Mouse (Mus musculus) CH12.LX (cell line): ENCODE measurements at regions not wholly inside any gene's neighbourhood (a gene's known extent, or its start where the extent isn't known, plus 50 kb on each side); places are given as distances from the start of the nearest gene placed in this dataset.

ENCODE experiments used
- DNase-seq: peaks from one replicate; pipeline ENCODE4 v3.0.0-alpha.2; 2013; ENCODE audit errors: extremely low read depth
- H3K27ac ChIP-seq: 2 replicates; pipeline ENCODE4 v1.5.1; 2012; ENCODE audit warnings: low read depth, mild to moderate bottlenecking, control low read depth, moderate library complexity; ENCODE audit not compliant: insufficient read depth
- H3K27me3 ChIP-seq: replicated peaks from 2 replicates; pipeline ENCODE3; 2012; ENCODE audit warnings: inconsistent platforms
- H3K36me3 ChIP-seq, 2 experiments: replicated peaks in 1 of 2; 2 replicates each; pipeline versions ENCODE3 to v1.6.1; 2012; ENCODE audit warnings: inconsistent platforms in 1 of 2, low read length in 1 of 2, mild to moderate bottlenecking in 1 of 2, mixed read lengths in 1 of 2, moderate library complexity in 1 of 2; ENCODE audit not compliant: control insufficient read depth in 1 of 2, insufficient read depth in 1 of 2
- H3K4me1 ChIP-seq, 2 experiments: 2 replicates each; pipeline ENCODE4 v1.6.1; 2012; ENCODE audit warnings: inconsistent platforms in 1 of 2, moderate library complexity in 1 of 2; ENCODE audit not compliant: insufficient read depth in 2 of 2, control insufficient read depth in 1 of 2
- H3K4me2 ChIP-seq: 2 replicates; pipeline ENCODE4 v1.6.1; 2012; ENCODE audit warnings: low read depth, mild to moderate bottlenecking, control low read depth; ENCODE audit not compliant: poor library complexity, insufficient read depth, severe bottlenecking
- H3K4me3 ChIP-seq, 3 experiments: fragments of 150-350 bp in 1 of 3; sonication (generic) in 1 of 3; replicated peaks in 1 of 3; 2 replicates each; pipeline versions ENCODE3 to v1.5.1; 2011 to 2012; ENCODE audit warnings: low read depth in 2 of 3, low read length in 2 of 3, mild to moderate bottlenecking in 2 of 3, moderate library complexity in 2 of 3, control low read depth in 1 of 3, improper control_type of control experiment in 1 of 3, inconsistent platforms in 1 of 3, mixed read lengths in 1 of 3; ENCODE audit not compliant: poor library complexity in 1 of 3
- H3K79me2 ChIP-seq: replicated peaks from 2 replicates; pipeline ENCODE4 v1.6.1; 2012; ENCODE audit warnings: mild to moderate bottlenecking, moderate library complexity; ENCODE audit not compliant: control insufficient read depth, poor library complexity, insufficient read depth, severe bottlenecking; ENCODE audit errors: extremely low read depth
- H3K9ac ChIP-seq: 2 replicates; pipeline ENCODE4 v1.6.1; 2012; ENCODE audit warnings: low read depth, mild to moderate bottlenecking, control low read depth, moderate library complexity; ENCODE audit not compliant: insufficient read depth
- H3K9me3 ChIP-seq: replicated peaks from 2 replicates; pipeline ENCODE3; 2012; ENCODE audit warnings: low read length, inconsistent platforms, mixed read lengths
- BHLHE40 ChIP-seq: IDR thresholded peaks from 2 replicates; pipeline ENCODE4 v1.6.1; 2011; ENCODE audit warnings: mild to moderate bottlenecking, low read depth, low read length, improper control_type of control experiment
- CHD1 ChIP-seq: IDR thresholded peaks from 2 replicates; pipeline ENCODE4 v1.6.1; 2012; ENCODE audit warnings: low read depth, low read length, improper control_type of control experiment, inconsistent platforms
- ETS1 ChIP-seq: conservative IDR thresholded peaks from 2 replicates; pipeline ENCODE4 v1.6.1; 2012; ENCODE audit warnings: low read depth, mild to moderate bottlenecking, inconsistent platforms, low read length, improper control_type of control experiment, moderate library complexity
- JUND ChIP-seq: conservative IDR thresholded peaks from 2 replicates; pipeline ENCODE4 v1.6.1; 2011; ENCODE audit warnings: low read depth, low read length, improper control_type of control experiment
- KAT2A ChIP-seq: IDR thresholded peaks from 2 replicates; pipeline ENCODE4 v1.6.1; 2012; ENCODE audit warnings: low read length, improper control_type of control experiment, inconsistent platforms; ENCODE audit not compliant: insufficient replicate concordance
- MEF2A ChIP-seq: IDR thresholded peaks from 2 replicates; pipeline ENCODE4 v1.6.1; 2014; ENCODE audit warnings: low read depth, mild to moderate bottlenecking, inconsistent platforms, low read length, improper control_type of control experiment, borderline replicate concordance
- NRF1 ChIP-seq: IDR thresholded peaks from 2 replicates; pipeline ENCODE4 v1.6.1; 2014; ENCODE audit warnings: low read depth, mild to moderate bottlenecking, inconsistent platforms, low read length, improper control_type of control experiment, moderate library complexity
- SMC3 ChIP-seq: IDR thresholded peaks from 2 replicates; pipeline ENCODE4 v1.6.1; 2011; ENCODE audit warnings: low read depth, low read length, improper control_type of control experiment
- TBP ChIP-seq: conservative IDR thresholded peaks from 2 replicates; pipeline ENCODE4 v1.6.1; 2011; ENCODE audit warnings: low read depth, low read length, improper control_type of control experiment
- TCF12 ChIP-seq: IDR thresholded peaks from 2 replicates; pipeline ENCODE4 v1.6.1; 2014; ENCODE audit warnings: low read depth, mild to moderate bottlenecking, inconsistent platforms, low read length, improper control_type of control experiment
- UBTF ChIP-seq: IDR thresholded peaks from 2 replicates; pipeline ENCODE4 v1.6.1; 2012; ENCODE audit warnings: low read depth, mild to moderate bottlenecking, inconsistent platforms, low read length, improper control_type of control experiment, moderate library complexity
- ZC3H11A ChIP-seq: IDR thresholded peaks from 2 replicates; pipeline ENCODE4 v1.6.1; 2012; ENCODE audit warnings: low read depth, mild to moderate bottlenecking, inconsistent platforms, low read length, improper control_type of control experiment
- ZKSCAN1 ChIP-seq: IDR thresholded peaks from 2 replicates; pipeline ENCODE4 v1.6.1; 2012; ENCODE audit warnings: low read depth, inconsistent platforms, low read length, improper control_type of control experiment, borderline replicate concordance
- dilution Hi-C: fragments of 300-500 bp; cut with MboI; formaldehyde crosslinking; loops from 2 replicates; pipeline ENCODE4 v1.14.3; 2020; ENCODE audit warnings: low sequenced_read_pairs; ENCODE audit not compliant: extremely low pct_unique_long_range_greater_than_20kb, extremely low pct_ligation_motif_present
- in situ Hi-C: fragments of 300-500 bp; cut with MboI; formaldehyde crosslinking; loops from 3 replicates; pipeline ENCODE4 v1.14.3; 2019; ENCODE audit warnings: low sequenced_read_pairs, low pct_ligation_motif_present, low pct_unique_long_range_greater_than_20kb, mixed read lengths

DNA sequence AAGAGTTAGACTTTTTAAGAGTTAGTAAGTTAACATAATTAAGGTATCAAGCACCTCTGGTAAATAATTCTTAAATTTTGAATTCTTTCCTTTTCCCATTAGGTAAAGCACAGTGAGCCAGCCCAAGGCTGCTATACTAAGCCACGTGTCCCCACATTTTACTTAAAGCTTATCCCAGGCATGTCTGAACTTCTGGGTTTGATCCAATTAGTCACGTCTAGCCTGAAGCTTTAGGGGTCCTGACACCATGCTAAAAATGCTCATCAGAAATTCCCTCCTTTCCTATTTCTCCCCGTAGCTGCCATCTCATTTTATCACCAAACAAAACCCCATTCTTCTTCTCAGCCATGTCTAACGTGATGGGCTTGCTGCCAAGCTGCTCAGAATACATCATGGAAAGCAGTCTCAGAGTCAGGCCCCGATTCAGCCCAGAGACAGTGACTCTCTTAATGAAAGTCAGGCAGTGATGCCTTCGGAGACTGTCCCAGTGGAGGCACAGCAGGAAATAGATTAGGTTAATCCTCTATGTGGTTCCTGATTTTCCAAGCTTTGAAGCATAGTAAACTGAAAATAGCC lies 315.5 kb downstream of the Ccser2 start:
- in situ Hi-C loops = no loop called here
- no peaks in the 10 kb centered on the region for H3K79me2 ChIP-seq
- DNase-seq = no peak
- H3K27me3 ChIP-seq = peaks cover 31% of the 10 kb centered on the region
- H3K36me3 ChIP-seq = no peaks in the 10 kb centered on the region
- no peak overlapping the region for H3K9ac ChIP-seq
- no peak overlapping the region for H3K4me3 ChIP-seq
- no peaks in the 10 kb centered on the region for H3K4me1 ChIP-seq
- no peaks in the 10 kb centered on the region for H3K9me3 ChIP-seq
- TF ChIP-seq SMC3 = no peak
- TF ChIP-seq TCF12 = no peak
- TF ChIP-seq BHLHE40 = no peak
- no peak for TF ChIP-seq ETS1
- no peak for TF ChIP-seq MEF2A
- TF ChIP-seq KAT2A = no peak
- TF ChIP-seq UBTF = no peak
- dilution Hi-C loops = no loop called here
- no peak overlapping the region for H3K4me2 ChIP-seq
- H3K27ac ChIP-seq = no peak overlapping the region

DNA sequence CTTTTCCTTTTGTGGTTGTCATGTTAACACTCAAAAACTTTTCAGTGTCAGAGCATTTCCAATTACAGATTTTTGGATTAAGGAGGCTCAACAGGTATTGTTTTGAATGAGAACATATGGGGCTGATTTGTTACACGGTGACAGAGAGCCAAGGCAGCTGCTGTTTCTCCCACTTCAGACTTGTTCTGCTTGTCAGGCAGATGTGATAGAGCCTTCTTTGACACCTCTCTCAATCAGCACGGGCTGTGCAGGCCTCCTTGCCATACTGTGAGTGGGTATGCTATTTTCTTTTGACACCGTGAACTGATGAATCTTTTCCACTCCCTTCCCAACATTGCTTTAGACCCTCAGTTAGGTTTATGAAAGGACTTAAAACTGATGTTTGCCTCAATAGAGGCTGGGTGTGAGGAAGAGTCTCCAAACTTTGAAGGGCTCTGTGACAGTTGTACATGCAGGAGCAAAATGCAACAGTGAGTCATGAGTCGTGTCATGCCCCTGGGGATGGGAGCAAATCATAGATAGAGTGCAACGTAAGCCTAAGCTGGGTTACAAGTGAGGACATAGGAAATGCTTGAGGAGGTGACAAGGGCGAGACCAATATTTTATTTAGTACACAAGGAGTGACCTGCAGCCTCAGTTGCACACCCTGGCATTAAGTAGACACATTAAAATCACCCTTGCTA lies 317.4 kb downstream of the Ccser2 start:
- no peaks in the 10 kb centered on the region for H3K4me1 ChIP-seq
- no peak overlapping the region for H3K9ac ChIP-seq
- DNase-seq = no peak
- peaks cover 24% of the 10 kb centered on the region for H3K27me3 ChIP-seq
- no peaks in the 10 kb centered on the region for H3K36me3 ChIP-seq
- dilution Hi-C loops = no loop called here
- H3K4me3 ChIP-seq = no peak overlapping the region
- no peak overlapping the region for H3K4me2 ChIP-seq
- TF ChIP-seq CHD1 (no peak), JUND (no peak), ZC3H11A (no peak), NRF1 (no peak), TBP (no peak), ZKSCAN1 (no peak)
- no peaks in the 10 kb centered on the region for H3K9me3 ChIP-seq
- in situ Hi-C loops = no loop called here
- no peaks in the 10 kb centered on the region for H3K79me2 ChIP-seq
- H3K27ac ChIP-seq = no peak overlapping the region
